In genomic region chr4:100321758-100322157, GRCm38 (mm10) we compare ENCODE assay signal across 8 mouse cellular contexts.
DNase-seq lines count a peak whose midpoint lies in the region; ATAC-seq lines count a peak whose summit lies in the region.

No protein-coding gene starts in this region.

- H3K4me3 ChIP-seq in embryonic facial prominence, embryonic 14.5 days (ENCODE audit: low read depth, low read length) = no peak overlapping the region
- no peak overlapping the region for H3K4me3 ChIP-seq in liver, embryonic 12.5 days

- DNase-seq in cerebellum, postnatal 4 days (ENCODE audit: low spot score in 2 of 2) = no peak
- DNase-seq in 3134 (ENCODE audit: extremely low read depth, insufficient read length, low spot score) = peak; percentile 13
- peak; percentile 89 for DNase-seq in embryonic facial prominence, embryonic 14.5 days (ENCODE audit: low spot score)
- no peak for DNase-seq in frontal cortex, adult 2 months (ENCODE audit: extremely low spot score in 1 of 2, low spot score in 1 of 2)
- no peak for DNase-seq in layer of hippocampus, postnatal 10 days (ENCODE audit: low spot score in 2 of 2)
- no peak for DNase-seq in spleen, adult 12 weeks (ENCODE audit: low spot score)

- H3K36me3 ChIP-seq in embryonic facial prominence, embryonic 14.5 days (ENCODE audit: control insufficient read depth, insufficient read depth, low read length) = no peaks in the 10 kb centered on the region
- H3K36me3 ChIP-seq in liver, embryonic 12.5 days = no peaks in the 10 kb centered on the region

- H3K4me1 ChIP-seq in embryonic facial prominence, embryonic 14.5 days (ENCODE audit: control insufficient read depth, insufficient read depth, low read length) = peaks cover 10% of the 10 kb centered on the region
- H3K4me1 ChIP-seq in liver, embryonic 12.5 days = peaks cover 3% of the 10 kb centered on the region; the same call in 1 of the 2 replicates

- no peaks in the 10 kb centered on the region for H3K9me3 ChIP-seq in embryonic facial prominence, embryonic 14.5 days (ENCODE audit: control insufficient read depth, low read length)
- H3K9me3 ChIP-seq in liver, embryonic 12.5 days (replicated peaks) = no peaks in the 10 kb centered on the region

- no peak overlapping the region for H3K4me2 ChIP-seq in embryonic facial prominence, embryonic 14.5 days (ENCODE audit: low read depth, low read length)
- H3K4me2 ChIP-seq in liver, embryonic 12.5 days = no peak overlapping the region

- H3K27me3 ChIP-seq in embryonic facial prominence, embryonic 14.5 days (replicated peaks; ENCODE audit: control insufficient read depth, insufficient read depth, low read length) = no peaks in the 10 kb centered on the region
- H3K27me3 ChIP-seq in liver, embryonic 12.5 days (replicated peaks) = no peaks in the 10 kb centered on the region

- no peak overlapping the region for H3K9ac ChIP-seq in embryonic facial prominence, embryonic 14.5 days (ENCODE audit: low read depth, low read length)
- H3K9ac ChIP-seq in liver, embryonic 12.5 days = no peak overlapping the region

- ATAC-seq in cerebellum, adult (ENCODE audit: insufficient number of reproducible peaks, low FRiP score, low TSS enrichment) = peak; percentile 53
- ATAC-seq in embryonic facial prominence, embryonic 14.5 days (ENCODE audit: low read depth) = peak; percentile 83
- ATAC-seq in liver, embryonic 12.5 days = peak; percentile 51

- H3K27ac ChIP-seq in embryonic facial prominence, embryonic 14.5 days (replicated peaks; ENCODE audit: low read depth, low read length) = no peak overlapping the region; the same call in 1 of the 2 replicates
- no peak overlapping the region for H3K27ac ChIP-seq in liver, embryonic 12.5 days

- WGBS in embryonic facial prominence, embryonic 14.5 days = 26% methylated on average over 6 of the region's 6 CpGs
- 45% methylated on average over 6 of the region's 6 CpGs for WGBS in liver, embryonic 12.5 days (ENCODE audit: insufficient replicate concordance)

Comparison
In these comparisons a context has a peak if more than half of its experiments do, and no peak if none do; other contexts are left out.
1. DNase-seq: peak in 3134 (single experiment) and embryonic facial prominence, embryonic 14.5 days (single experiment); none in cerebellum, postnatal 4 days (0 of 2), frontal cortex, adult 2 months (0 of 2), layer of hippocampus, postnatal 10 days (0 of 2) and spleen, adult 12 weeks (single experiment).
2. Peak in every context shown above with its lines, with median percentiles within 50 percentile points of each other: ATAC-seq.